In genomic region chr6:126568046-126568830, GRCm38 (mm10) we compare ENCODE assay signal across 20 mouse cellular contexts. TPM values are rescaled to one million over a fixed set of nuclear protein-coding genes. Genes with fewer than 3 reads are reported as not detected.
DNase-seq lines count a peak whose midpoint lies in the region; TF ChIP-seq lines count a peak whose summit lies in the region.
"Had no signal": no experiment of that assay in that cellular context is flagged by ENCODE, and none has a peak within 500 bp of the region (broad histone marks: within the 10 kb centered on the region; RNA-seq: fewer than 3 reads in every experiment).

No protein-coding gene starts in this region.

- intact Hi-C loops in left cerebral cortex, postnatal 4 days (cut with DNase I), result loop anchor here (5.0 kb wide), 1 partner anchor 74 kb away; no protein-coding TSS in a partner anchor
- intact Hi-C loops in left cerebral cortex, postnatal 25 days (cut with DNase I), result loop anchor here (10.0 kb wide), 1 partner anchor 217 kb away; no protein-coding TSS in a partner anchor
- intact Hi-C loops in heart, postnatal 10 days (cut with DNase I), result no loop called here

- TF ChIP-seq CTCF in cerebellum, adult 2 months (IDR thresholded peaks at IDR 0.05; ENCODE audit: borderline replicate concordance, insufficient read depth, low read depth, low read length), result no peak

- WGBS in cerebellum, adult 2 months, result 16% methylated on average over 14 of the region's 14 CpGs

- peak overlapping the region; percentile 81 for H3K27ac ChIP-seq in cerebellum, adult 2 months (ENCODE audit: insufficient read depth, low read length)
- H3K27ac ChIP-seq: embryonic facial prominence, embryonic 13.5 days; forebrain, embryonic 12.5 days; heart, embryonic 10.5 days; hindbrain, embryonic 13.5 days; hindbrain, postnatal 0 days had no signal

- no peak for TF ChIP-seq POLR2A in cerebellum, adult 2 months (IDR thresholded peaks at IDR 0.05; ENCODE audit: borderline replicate concordance, insufficient read depth, low read length)

- DNase-seq in left cerebral cortex, postnatal 4 days, result peak; percentile 27
- no peak for DNase-seq in left cerebral cortex, postnatal 25 days (ENCODE audit: low spot score in 2 of 2)
- DNase-seq in cerebellum, adult 2 months, result peak; percentile 77 to 87
- DNase-seq in cerebellum, adult 9-11 months, result peak; percentile 85
- peak; percentile 77 to 79 for DNase-seq in cerebellum, postnatal 36 days
- no peak for DNase-seq in adipocyte (ENCODE audit: low spot score)
- DNase-seq in frontal cortex, postnatal 36 days (ENCODE audit: low spot score in 2 of 2), result no peak
- no peak for DNase-seq in heart, postnatal 10 days
- DNase-seq: adrenal gland, postnatal 10 days; gastrocnemius, postnatal 10 days; heart, adult 18-20 months; heart, postnatal 14 days; kidney, adult 11 months had no signal

- no peak overlapping the region for H3K4me3 ChIP-seq in cerebellum, adult 2 months (replicated peaks; ENCODE audit: insufficient read depth, low read depth, low read length)
- H3K4me3 ChIP-seq: embryonic facial prominence, embryonic 13.5 days; forebrain, embryonic 12.5 days; heart, embryonic 10.5 days; hindbrain, embryonic 13.5 days had no signal

- no peaks in the 10 kb centered on the region for H3K27me3 ChIP-seq in cerebellum, adult 2 months (ENCODE audit: control insufficient read depth, insufficient read depth, low read length)

- H3K4me1 ChIP-seq in cerebellum, adult 2 months (ENCODE audit: control insufficient read depth, insufficient read depth, low read length), result peaks cover 85% of the 10 kb centered on the region
- H3K4me1 ChIP-seq: embryonic facial prominence, embryonic 13.5 days; forebrain, embryonic 12.5 days; hindbrain, embryonic 13.5 days had no signal

RNA-seq across cellular contexts. Expression of gene Kcna5, which starts 33.0 kb away (rescaled TPM):
- 1 to 10 TPM; 1.3 to 1.9 TPM for total RNA-seq in left cerebral cortex, postnatal 4 days (2021)
- 1 to 10 TPM; 3.2 to 7.8 TPM for total RNA-seq in left cerebral cortex, postnatal 25 days (2021)
- polyA plus RNA-seq in cerebellum, adult 2 months (2012; rRNA removed), result 0.80 and 1.0 TPM in 2 replicates
- 10 to 100 TPM; 14.3 to 21.5 TPM for total RNA-seq in heart, postnatal 10 days (2021)
- total RNA-seq: ES-E14; hematopoietic stem cell, adult 5-6 weeks had no signal

Comparison
In these comparisons a context has a peak if more than half of its experiments do, and no peak if none do; other contexts are left out.
1. DNase-seq: peak in left cerebral cortex, postnatal 4 days (single experiment), cerebellum, adult 2 months (2 of 2), cerebellum, adult 9-11 months (single experiment) and cerebellum, postnatal 36 days (2 of 2); none in left cerebral cortex, postnatal 25 days (0 of 2), adipocyte (single experiment), frontal cortex, postnatal 36 days (0 of 2) and heart, postnatal 10 days (0 of 2).